Mouse (Mus musculus) MEL (cell line): ENCODE results near the gene Ntrk3.

Experiments used
- EP300 ChIP-seq, 2 experiments: IDR thresholded peaks; 2 replicates each; pipeline ENCODE4 v1.6.1; 2011; ENCODE audit warnings: improper control_type of control experiment in 2 of 2, low read length in 2 of 2, low read depth in 1 of 2, mild to moderate bottlenecking in 1 of 2
- POLR2A ChIP-seq, 2 experiments: IDR thresholded peaks; 2 replicates each; pipeline ENCODE4 v1.6.1; 2011 to 2012; ENCODE audit warnings: low read length in 2 of 2, mild to moderate bottlenecking in 2 of 2, control low read depth in 1 of 2, improper control_type of control experiment in 1 of 2, low read depth in 1 of 2, moderate library complexity in 1 of 2; ENCODE audit not compliant: control insufficient read depth in 1 of 2, insufficient read depth in 1 of 2, poor library complexity in 1 of 2
- TAL1 ChIP-seq: IDR thresholded peaks from 2 replicates; pipeline ENCODE4 v1.6.1; 2012; ENCODE audit warnings: mild to moderate bottlenecking, inconsistent platforms, low read length, moderate library complexity, mixed read lengths
- USF1 ChIP-seq: IDR thresholded peaks from 2 replicates; pipeline ENCODE4 v1.6.1; 2014; ENCODE audit warnings: low read depth, mild to moderate bottlenecking, inconsistent platforms, low read length, improper control_type of control experiment, moderate library complexity
- ZC3H11A ChIP-seq: IDR thresholded peaks from 2 replicates; pipeline ENCODE4 v1.6.1; 2012; ENCODE audit warnings: low read depth, mild to moderate bottlenecking, inconsistent platforms, low read length, improper control_type of control experiment

DNA sequence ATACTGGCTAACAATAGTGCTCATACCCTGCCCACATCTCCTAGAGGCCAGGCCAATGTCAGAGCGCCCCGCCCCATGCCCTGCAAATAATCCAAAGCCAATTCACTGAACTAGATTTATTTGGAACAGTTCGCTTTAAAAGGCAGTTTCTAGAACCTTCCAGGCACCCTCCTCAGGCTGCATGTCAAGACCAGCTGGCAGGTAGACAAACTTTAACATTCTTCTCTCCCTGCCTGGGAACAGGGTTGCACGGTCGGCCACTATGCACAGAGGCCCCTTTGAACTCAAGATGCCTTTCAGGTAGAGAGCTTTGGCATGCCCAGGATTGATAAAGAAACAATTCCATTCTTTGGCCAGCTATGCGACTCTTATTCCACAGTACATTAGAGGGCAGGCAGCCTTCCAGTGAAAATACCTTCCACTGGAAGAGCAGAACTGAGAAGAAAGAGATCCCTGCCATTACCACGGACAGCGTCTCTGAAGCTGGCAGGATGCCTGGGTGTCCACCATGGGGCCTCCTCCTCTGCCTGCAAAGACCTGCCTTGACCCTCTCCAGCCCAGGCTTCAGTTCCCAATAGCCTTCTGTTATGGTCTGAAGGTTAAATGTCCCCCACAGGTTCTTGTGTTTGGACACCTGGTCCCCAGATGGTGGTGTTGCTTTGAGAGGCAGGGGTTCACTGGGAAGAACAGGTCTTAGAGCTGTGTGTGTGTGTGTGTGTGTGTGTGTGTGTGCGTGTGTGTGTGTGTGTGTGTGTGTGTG lies 298.3 kb downstream of the Ntrk3 start:
- no peak for TF ChIP-seq EP300 (IDR thresholded peaks at IDR 0.05; ENCODE audit: low read depth in 1 of 2, low read length in 2 of 2)
- no peak for TF ChIP-seq ZC3H11A
- TF ChIP-seq TAL1 = no peak
- no peak for TF ChIP-seq POLR2A (IDR thresholded peaks at IDR 0.05; ENCODE audit: control insufficient read depth in 1 of 2, insufficient read depth in 1 of 2, low read depth in 1 of 2, low read length in 2 of 2, poor library complexity in 1 of 2)
- TF ChIP-seq USF1 = no peak
